In genomic region chr15:89147024-89147423, GRCm38 (mm10) we compare ENCODE assay signal across 8 mouse cellular contexts. TPM values are rescaled to one million over a fixed set of nuclear protein-coding genes. Genes with fewer than 3 reads are reported as not detected.
DNase-seq lines count a peak whose midpoint lies in the region; ATAC-seq lines count a peak whose summit lies in the region.

No protein-coding gene starts in this region.

- WGBS in forebrain, embryonic 16.5 days = 5% methylated on average over 15 of the region's 16 CpGs
- 1% methylated on average over 16 of the region's 16 CpGs for WGBS in kidney, embryonic 16.5 days
- WGBS in midbrain, embryonic 14.5 days = 5% methylated on average over 16 of the region's 16 CpGs

- peaks cover 33% of the 10 kb centered on the region for H3K4me1 ChIP-seq in forebrain, embryonic 16.5 days (replicated peaks; ENCODE audit: control insufficient read depth, insufficient read depth, low read length)
- peaks cover 39% of the 10 kb centered on the region for H3K4me1 ChIP-seq in kidney, embryonic 16.5 days (ENCODE audit: insufficient read depth, low read length)
- H3K4me1 ChIP-seq in midbrain, embryonic 14.5 days (ENCODE audit: control insufficient read depth, insufficient read depth, low read length) = peaks cover 34% of the 10 kb centered on the region

- no peaks in the 10 kb centered on the region for H3K27me3 ChIP-seq in forebrain, embryonic 16.5 days (replicated peaks; ENCODE audit: control insufficient read depth, insufficient read depth, low read length)
- peaks cover 4% of the 10 kb centered on the region; the same call in 1 of the 2 replicates for H3K27me3 ChIP-seq in kidney, embryonic 16.5 days (ENCODE audit: insufficient read depth, low read length)
- no peaks in the 10 kb centered on the region for H3K27me3 ChIP-seq in midbrain, embryonic 14.5 days (ENCODE audit: control insufficient read depth, insufficient read depth, low read length)

- peak overlapping the region; percentile 66 for H3K9ac ChIP-seq in forebrain, embryonic 16.5 days (replicated peaks; ENCODE audit: low read depth, low read length)
- peak overlapping the region; percentile 57 for H3K9ac ChIP-seq in kidney, embryonic 16.5 days (replicated peaks; ENCODE audit: low read length)
- H3K9ac ChIP-seq in midbrain, embryonic 14.5 days (replicated peaks; ENCODE audit: low read length) = peak overlapping the region; percentile 70

- no peak for ATAC-seq in forebrain, embryonic 16.5 days
- ATAC-seq in kidney, embryonic 16.5 days (ENCODE audit: low FRiP score, low TSS enrichment) = no peak
- ATAC-seq in midbrain, embryonic 14.5 days (ENCODE audit: low FRiP score, low TSS enrichment) = no peak

- H3K27ac ChIP-seq in forebrain, embryonic 16.5 days (ENCODE audit: low read length) = peak overlapping the region; percentile 53
- H3K27ac ChIP-seq in kidney, embryonic 16.5 days (ENCODE audit: low read length) = no peak overlapping the region
- peak overlapping the region; percentile 85 for H3K27ac ChIP-seq in midbrain, embryonic 14.5 days (replicated peaks; ENCODE audit: low read depth, low read length)

- H3K36me3 ChIP-seq in forebrain, embryonic 16.5 days (ENCODE audit: control insufficient read depth, insufficient read depth) = peaks cover 3% of the 10 kb centered on the region; the same call in 1 of the 2 replicates
- H3K36me3 ChIP-seq in kidney, embryonic 16.5 days (ENCODE audit: insufficient read depth, low read length) = no peaks in the 10 kb centered on the region
- peaks cover 34% of the 10 kb centered on the region for H3K36me3 ChIP-seq in midbrain, embryonic 14.5 days (ENCODE audit: control insufficient read depth, insufficient read depth, low read length)

- H3K4me2 ChIP-seq in forebrain, embryonic 16.5 days (ENCODE audit: low read length) = peak overlapping the region; percentile 85
- peak overlapping the region; percentile 71 for H3K4me2 ChIP-seq in kidney, embryonic 16.5 days (replicated peaks; ENCODE audit: low read depth, low read length)
- H3K4me2 ChIP-seq in midbrain, embryonic 14.5 days (ENCODE audit: low read length) = peak overlapping the region; percentile 79

- H3K4me3 ChIP-seq in forebrain, embryonic 16.5 days (replicated peaks; ENCODE audit: low read length) = peak overlapping the region; percentile 87
- peak overlapping the region; percentile 44 for H3K4me3 ChIP-seq in kidney, embryonic 16.5 days (ENCODE audit: low read length)
- H3K4me3 ChIP-seq in midbrain, embryonic 14.5 days (replicated peaks; ENCODE audit: low read depth, low read length) = peak overlapping the region; percentile 73

- DNase-seq in kidney, adult 18-20 months = peak; percentile 30
- no peak for DNase-seq in kidney, adult 11 months
- DNase-seq in T-cell, adult 2 months (ENCODE audit: low spot score) = peak; percentile 77
- DNase-seq in midbrain, embryonic 14.5 days = peak; percentile 71
- peak; percentile 77 for DNase-seq in thymus, postnatal 25 days
- no peak for DNase-seq in testis, postnatal 14 days (ENCODE audit: low spot score)

- H3K9me3 ChIP-seq in forebrain, embryonic 16.5 days (ENCODE audit: control insufficient read depth, low read length) = no peaks in the 10 kb centered on the region
- no peaks in the 10 kb centered on the region for H3K9me3 ChIP-seq in kidney, embryonic 16.5 days (ENCODE audit: low read length)
- no peaks in the 10 kb centered on the region for H3K9me3 ChIP-seq in midbrain, embryonic 14.5 days (ENCODE audit: control insufficient read depth, low read length)

RNA-seq across cellular contexts. Expression of gene Mapk11, which starts 2.4 kb away (rescaled TPM):
- 39.1 and 46.8 TPM in 2 replicates for polyA plus RNA-seq in forebrain, embryonic 16.5 days (2015; fragmentation: Nextera tagmentation; extraction: Ambion mirVana)
- 16.0 and 16.4 TPM in 2 replicates for polyA plus RNA-seq in kidney, embryonic 16.5 days (2015; fragmentation: Nextera tagmentation; extraction: Ambion mirVana)
- polyA plus RNA-seq in midbrain, embryonic 14.5 days (2014; fragmentation: Nextera tagmentation; extraction: Ambion mirVana) = 23.7 and 27.9 TPM in 2 replicates

RNA-seq across cellular contexts. Expression of gene Mapk12, which starts 6.5 kb away (rescaled TPM):
- 4.1 and 5.7 TPM in 2 replicates for polyA plus RNA-seq in forebrain, embryonic 16.5 days (2015; fragmentation: Nextera tagmentation; extraction: Ambion mirVana)
- 15.5 and 16.2 TPM in 2 replicates for polyA plus RNA-seq in kidney, embryonic 16.5 days (2015; fragmentation: Nextera tagmentation; extraction: Ambion mirVana)
- polyA plus RNA-seq in midbrain, embryonic 14.5 days (2014; fragmentation: Nextera tagmentation; extraction: Ambion mirVana) = 4.1 and 4.6 TPM in 2 replicates

RNA-seq across cellular contexts. Expression of gene Hdac10, which starts 18.5 kb away (rescaled TPM):
- 39.5 and 46.0 TPM in 2 replicates for polyA plus RNA-seq in forebrain, embryonic 16.5 days (2015; fragmentation: Nextera tagmentation; extraction: Ambion mirVana)
- 23.4 and 25.8 TPM in 2 replicates for polyA plus RNA-seq in kidney, embryonic 16.5 days (2015; fragmentation: Nextera tagmentation; extraction: Ambion mirVana)
- 18.2 and 20.3 TPM in 2 replicates for polyA plus RNA-seq in midbrain, embryonic 14.5 days (2014; fragmentation: Nextera tagmentation; extraction: Ambion mirVana)

RNA-seq across cellular contexts. Expression of gene Tubgcp6, which starts 24.1 kb away (rescaled TPM):
- polyA plus RNA-seq in forebrain, embryonic 16.5 days (2015; fragmentation: Nextera tagmentation; extraction: Ambion mirVana) = 16.8 and 22.1 TPM in 2 replicates
- 14.7 and 17.8 TPM in 2 replicates for polyA plus RNA-seq in kidney, embryonic 16.5 days (2015; fragmentation: Nextera tagmentation; extraction: Ambion mirVana)
- 18.0 and 18.2 TPM in 2 replicates for polyA plus RNA-seq in midbrain, embryonic 14.5 days (2014; fragmentation: Nextera tagmentation; extraction: Ambion mirVana)

RNA-seq across cellular contexts. Expression of gene Plxnb2, which starts 33.6 kb away (rescaled TPM):
- polyA plus RNA-seq in forebrain, embryonic 16.5 days (2015; fragmentation: Nextera tagmentation; extraction: Ambion mirVana) = 112 and 126 TPM in 2 replicates
- polyA plus RNA-seq in kidney, embryonic 16.5 days (2015; fragmentation: Nextera tagmentation; extraction: Ambion mirVana) = 184 and 188 TPM in 2 replicates
- 86.4 and 107 TPM in 2 replicates for polyA plus RNA-seq in midbrain, embryonic 14.5 days (2014; fragmentation: Nextera tagmentation; extraction: Ambion mirVana)

Comparison
In these comparisons a context has a peak if more than half of its experiments do, and no peak if none do; other contexts are left out.
1. DNase-seq: peak in kidney, adult 18-20 months (single experiment), T-cell, adult 2 months (single experiment), midbrain, embryonic 14.5 days (single experiment) and thymus, postnatal 25 days (single experiment); none in kidney, adult 11 months (single experiment) and testis, postnatal 14 days (single experiment).
2. Peak in every context shown above with its lines, with median percentiles within 50 percentile points of each other: H3K4me2 ChIP-seq, H3K4me3 ChIP-seq and H3K9ac ChIP-seq.